Mouse (Mus musculus): ENCODE data around the gene Rph3al. TPM values are rescaled to one million over a fixed set of nuclear protein-coding genes. Genes with fewer than 3 reads are reported as not detected.

The Rph3al gene
- polyA plus RNA-seq, 1 experiment, result 3.8 TPM

DNA sequence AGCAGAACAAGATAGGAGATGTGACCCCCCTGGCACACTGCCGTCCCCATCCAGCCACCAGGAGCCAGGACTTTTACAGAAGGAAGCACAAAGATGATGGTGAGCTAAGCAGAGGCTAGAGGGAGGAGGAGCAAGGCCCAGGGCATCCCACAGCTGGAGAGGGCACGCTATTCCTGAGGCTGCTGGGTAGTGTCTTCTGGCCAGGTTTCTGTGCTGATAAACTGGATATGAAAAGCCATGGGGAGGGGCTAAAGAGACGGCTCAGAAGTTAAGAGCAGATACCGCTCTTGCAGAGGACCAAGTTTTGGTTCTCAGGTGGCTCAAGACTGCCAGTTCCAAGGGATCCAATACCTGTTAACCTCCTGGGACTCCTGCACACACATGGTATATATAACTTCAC lies 76.6 kb downstream of the Rph3al start:
- Histone ChIP-seq H3K4me1 (ENCODE audit: control insufficient read depth, insufficient read depth, insufficient read length) (no peaks in the 10 kb centered on the region), H3K27ac (ENCODE audit: insufficient read depth, low read length) (no peak overlapping the region), H3K4me3 (ENCODE audit: extremely low read depth, insufficient read depth, insufficient read length) (no peak overlapping the region), H3K27me3 (ENCODE audit: control insufficient read depth, insufficient read depth, low read length) (no peaks in the 10 kb centered on the region), H3K36me3 (ENCODE audit: control insufficient read depth, insufficient read depth, low read length) (no peaks in the 10 kb centered on the region)
- 72% methylated on average over 4 of the region's 4 CpGs for WGBS
- no peak for DNase-seq (ENCODE audit: low read depth in 1 of 2, low spot score in 2 of 2)
- no peak for TF ChIP-seq CTCF (IDR thresholded peaks at IDR 0.05; ENCODE audit: extremely low read depth, insufficient read depth, insufficient read length, insufficient replicate concordance)
- no peak for TF ChIP-seq POLR2A (IDR thresholded peaks at IDR 0.05; ENCODE audit: low read depth, low read length)

DNA sequence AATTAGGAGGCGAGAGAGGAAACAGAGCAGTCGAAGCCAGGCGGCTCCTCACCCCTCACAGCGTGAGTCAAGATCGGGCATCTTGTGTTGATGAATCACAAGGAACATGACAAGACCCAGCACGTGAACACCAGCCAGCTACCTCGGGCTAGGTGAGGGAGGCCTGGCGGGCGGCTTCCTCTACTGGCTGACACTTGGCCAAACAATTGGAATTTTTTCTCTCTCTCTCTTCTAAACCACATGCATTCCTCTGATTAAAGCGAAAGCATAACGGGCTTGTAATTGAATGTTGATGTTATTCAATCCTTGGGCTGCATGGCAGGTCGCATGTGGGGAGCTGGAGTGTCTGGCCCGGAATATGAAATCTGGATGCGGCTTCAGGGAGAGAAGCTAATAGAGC lies 77.0 kb downstream of the Rph3al start:
- WGBS, result 75% methylated on average over 14 of the region's 14 CpGs
- TF ChIP-seq CTCF (IDR thresholded peaks at IDR 0.05; ENCODE audit: extremely low read depth, insufficient read depth, insufficient read length, insufficient replicate concordance), result no peak
- no peak for TF ChIP-seq POLR2A (IDR thresholded peaks at IDR 0.05; ENCODE audit: low read depth, low read length)

DNA sequence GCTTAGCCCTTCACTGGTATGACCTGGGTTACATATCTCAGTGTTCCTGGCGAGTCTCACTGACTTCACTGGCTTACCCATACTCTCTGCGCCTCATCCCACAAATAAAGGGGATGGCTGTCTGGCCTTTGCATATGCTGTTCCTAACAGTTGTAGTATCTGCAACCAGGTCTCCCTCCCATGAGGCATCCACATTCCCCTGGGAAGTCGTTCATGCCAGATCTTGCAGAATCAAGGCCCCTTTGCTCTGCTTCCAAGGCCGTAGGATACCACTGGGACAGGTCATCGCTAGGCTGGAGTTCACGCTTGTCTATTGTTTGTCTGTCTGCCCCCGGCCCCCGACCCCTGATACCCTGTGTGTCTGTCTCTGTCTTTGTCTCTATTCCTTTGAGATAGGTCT lies 78.8 kb downstream of the Rph3al start:
- Histone ChIP-seq H3K27ac (ENCODE audit: insufficient read depth, low read length) (no peak overlapping the region), H3K27me3 (ENCODE audit: control insufficient read depth, insufficient read depth, low read length) (no peaks in the 10 kb centered on the region), H3K4me3 (ENCODE audit: extremely low read depth, insufficient read depth, insufficient read length) (no peak overlapping the region), H3K4me1 (ENCODE audit: control insufficient read depth, insufficient read depth, insufficient read length) (no peaks in the 10 kb centered on the region), H3K36me3 (ENCODE audit: control insufficient read depth, insufficient read depth, low read length) (no peaks in the 10 kb centered on the region)
- no peak for DNase-seq (ENCODE audit: low read depth in 1 of 2, low spot score in 2 of 2)
- 84% methylated on average over 8 of the region's 8 CpGs for WGBS
- TF ChIP-seq POLR2A (IDR thresholded peaks at IDR 0.05; ENCODE audit: low read depth, low read length) (no peak), CTCF (IDR thresholded peaks at IDR 0.05; ENCODE audit: extremely low read depth, insufficient read depth, insufficient read length, insufficient replicate concordance) (no peak)

More for the DNA sequence above, 77.0 kb downstream of the Rph3al start:
- Histone ChIP-seq H3K4me3 (ENCODE audit: extremely low read depth, insufficient read depth, insufficient read length) (no peak overlapping the region), H3K4me1 (ENCODE audit: control insufficient read depth, insufficient read depth, insufficient read length) (no peaks in the 10 kb centered on the region), H3K27me3 (ENCODE audit: control insufficient read depth, insufficient read depth, low read length) (no peaks in the 10 kb centered on the region), H3K36me3 (ENCODE audit: control insufficient read depth, insufficient read depth, low read length) (no peaks in the 10 kb centered on the region), H3K27ac (ENCODE audit: insufficient read depth, low read length) (no peak overlapping the region)
- DNase-seq (ENCODE audit: low read depth in 1 of 2, low spot score in 2 of 2), result no peak

DNA sequence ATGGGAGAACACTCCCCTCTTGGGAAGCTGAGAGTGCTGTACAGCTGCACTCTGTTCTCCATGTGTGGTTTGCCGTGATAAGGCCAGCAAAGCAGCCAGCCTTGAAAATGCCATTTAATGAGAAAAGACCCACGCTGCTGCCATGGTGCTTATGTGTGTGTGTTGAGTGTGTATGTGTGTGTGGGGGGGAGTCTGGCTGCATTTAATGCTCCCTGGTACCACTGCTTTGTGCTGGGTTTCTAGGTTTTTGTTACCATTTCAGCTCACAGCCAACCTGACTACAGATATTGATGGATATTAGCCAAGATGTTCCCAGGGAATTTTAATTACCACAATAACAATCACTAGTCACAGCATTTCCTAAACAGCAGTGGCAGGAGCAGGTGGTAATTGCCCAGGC lies 79.3 kb downstream of the Rph3al start:
- Histone ChIP-seq H3K36me3 (ENCODE audit: control insufficient read depth, insufficient read depth, low read length) (no peaks in the 10 kb centered on the region), H3K27ac (ENCODE audit: insufficient read depth, low read length) (no peak overlapping the region), H3K4me3 (ENCODE audit: extremely low read depth, insufficient read depth, insufficient read length) (no peak overlapping the region), H3K4me1 (ENCODE audit: control insufficient read depth, insufficient read depth, insufficient read length) (no peaks in the 10 kb centered on the region), H3K27me3 (ENCODE audit: control insufficient read depth, insufficient read depth, low read length) (no peaks in the 10 kb centered on the region)
- no peak for DNase-seq (ENCODE audit: low read depth in 1 of 2, low spot score in 2 of 2)
- 73% methylated on average over 2 of the region's 2 CpGs for WGBS
- no peak for TF ChIP-seq POLR2A (IDR thresholded peaks at IDR 0.05; ENCODE audit: low read depth, low read length)
- TF ChIP-seq CTCF (IDR thresholded peaks at IDR 0.05; ENCODE audit: extremely low read depth, insufficient read depth, insufficient read length, insufficient replicate concordance), result no peak

DNA sequence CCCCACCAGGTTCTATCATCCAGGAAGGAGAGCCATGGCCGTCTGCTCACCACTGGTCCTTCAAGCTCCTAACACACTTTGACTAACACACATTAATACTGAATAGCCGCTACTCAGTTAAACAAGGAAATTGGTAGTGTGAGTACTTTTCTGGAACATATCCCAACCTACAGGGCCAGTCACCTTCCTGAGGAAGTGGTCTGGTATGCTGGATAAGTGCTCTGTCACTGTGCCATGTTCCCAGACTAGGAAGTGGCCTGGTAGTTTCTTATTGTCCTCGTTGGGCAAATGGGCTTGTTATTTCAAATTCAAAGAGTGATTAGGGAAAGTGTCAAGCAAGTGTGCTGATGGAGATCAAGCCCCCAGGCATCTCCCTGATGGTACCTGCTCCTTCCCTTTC lies 80.4 kb downstream of the Rph3al start:
- H3K4me3 ChIP-seq (ENCODE audit: extremely low read depth, insufficient read depth, insufficient read length), result no peak overlapping the region
- H3K36me3 ChIP-seq (ENCODE audit: control insufficient read depth, insufficient read depth, low read length), result no peaks in the 10 kb centered on the region
- no peak overlapping the region for H3K27ac ChIP-seq (ENCODE audit: insufficient read depth, low read length)
- DNase-seq (ENCODE audit: low read depth in 1 of 2, low spot score in 2 of 2), result no peak
- TF ChIP-seq POLR2A (IDR thresholded peaks at IDR 0.05; ENCODE audit: low read depth, low read length), result no peak
- TF ChIP-seq CTCF (IDR thresholded peaks at IDR 0.05; ENCODE audit: extremely low read depth, insufficient read depth, insufficient read length, insufficient replicate concordance), result no peak
- 29% methylated on average over 3 of the region's 3 CpGs for WGBS
- H3K27me3 ChIP-seq (ENCODE audit: control insufficient read depth, insufficient read depth, low read length), result no peaks in the 10 kb centered on the region
- H3K4me1 ChIP-seq (ENCODE audit: control insufficient read depth, insufficient read depth, insufficient read length), result no peaks in the 10 kb centered on the region

DNA sequence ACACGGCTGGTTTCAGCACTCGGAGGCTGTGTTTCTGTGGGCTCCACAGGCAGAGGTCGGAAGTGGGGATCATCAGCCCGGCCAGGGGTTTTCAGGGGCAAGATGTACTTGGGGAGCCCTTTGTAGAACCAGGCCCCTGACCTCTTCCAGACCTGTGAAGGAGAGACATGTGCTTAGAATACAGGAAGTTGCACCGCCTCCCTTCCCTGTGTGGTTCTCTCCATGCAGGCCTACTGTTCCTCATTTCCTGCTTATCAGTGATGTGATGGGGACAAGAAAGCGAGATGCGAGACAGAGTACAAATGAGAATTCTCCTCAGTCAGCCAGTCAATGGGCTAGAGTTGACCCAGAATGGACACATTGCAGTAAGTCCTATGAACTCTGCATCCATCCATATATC lies 83.9 kb downstream of the Rph3al start:
- Histone ChIP-seq H3K36me3 (ENCODE audit: control insufficient read depth, insufficient read depth, low read length) (no peaks in the 10 kb centered on the region), H3K27ac (ENCODE audit: insufficient read depth, low read length) (no peak overlapping the region), H3K4me3 (ENCODE audit: extremely low read depth, insufficient read depth, insufficient read length) (no peak overlapping the region), H3K4me1 (ENCODE audit: control insufficient read depth, insufficient read depth, insufficient read length) (no peaks in the 10 kb centered on the region), H3K27me3 (ENCODE audit: control insufficient read depth, insufficient read depth, low read length) (no peaks in the 10 kb centered on the region)
- WGBS, result 78% methylated on average over 7 of the region's 7 CpGs
- DNase-seq (ENCODE audit: low read depth in 1 of 2, low spot score in 2 of 2), result no peak
- TF ChIP-seq POLR2A (IDR thresholded peaks at IDR 0.05; ENCODE audit: low read depth, low read length) (no peak), CTCF (IDR thresholded peaks at IDR 0.05; ENCODE audit: extremely low read depth, insufficient read depth, insufficient read length, insufficient replicate concordance) (no peak)

DNA sequence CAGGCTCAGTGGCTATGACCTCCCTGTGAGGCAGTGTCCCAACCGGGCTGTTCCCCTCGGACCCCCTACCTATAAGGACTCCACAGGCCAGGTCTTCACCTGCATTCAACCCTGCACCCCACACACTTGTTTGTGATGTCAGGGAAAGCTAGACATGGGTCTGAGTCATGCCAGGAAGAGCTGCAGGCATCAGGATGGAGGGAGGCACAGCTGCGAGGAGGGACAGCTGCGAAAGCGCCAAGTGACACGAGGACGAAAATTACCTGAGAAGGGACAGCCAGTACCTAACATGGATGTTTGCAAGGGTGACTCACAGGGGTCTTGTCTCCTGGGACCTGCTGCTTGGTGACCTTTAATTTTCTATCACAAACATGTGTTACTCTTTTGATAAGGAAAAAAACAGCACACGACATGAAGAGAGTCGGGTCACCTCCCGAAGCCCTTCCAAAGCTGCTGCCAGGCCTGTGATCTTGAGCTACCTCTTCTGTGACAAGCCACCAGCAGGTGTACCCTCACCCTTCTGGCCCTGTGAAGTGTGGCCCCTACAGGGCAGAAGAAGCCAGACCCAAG lies 85.1 kb downstream of the Rph3al start:
- Histone ChIP-seq H3K4me1 (ENCODE audit: control insufficient read depth, insufficient read depth, insufficient read length) (no peaks in the 10 kb centered on the region), H3K36me3 (ENCODE audit: control insufficient read depth, insufficient read depth, low read length) (no peaks in the 10 kb centered on the region), H3K27me3 (ENCODE audit: control insufficient read depth, insufficient read depth, low read length) (no peaks in the 10 kb centered on the region), H3K4me3 (ENCODE audit: extremely low read depth, insufficient read depth, insufficient read length) (no peak overlapping the region), H3K27ac (ENCODE audit: insufficient read depth, low read length) (no peak overlapping the region)
- no peak for TF ChIP-seq CTCF (IDR thresholded peaks at IDR 0.05; ENCODE audit: extremely low read depth, insufficient read depth, insufficient read length, insufficient replicate concordance)
- no peak for TF ChIP-seq POLR2A (IDR thresholded peaks at IDR 0.05; ENCODE audit: low read depth, low read length)
- 88% methylated on average over 10 of the region's 10 CpGs for whole genome bisulfite sequencing
- no peak for DNase-seq (ENCODE audit: low read depth in 1 of 2, low spot score in 2 of 2)
